Mouse (Mus musculus): ENCODE measurements around the gene Prss22.

DNA sequence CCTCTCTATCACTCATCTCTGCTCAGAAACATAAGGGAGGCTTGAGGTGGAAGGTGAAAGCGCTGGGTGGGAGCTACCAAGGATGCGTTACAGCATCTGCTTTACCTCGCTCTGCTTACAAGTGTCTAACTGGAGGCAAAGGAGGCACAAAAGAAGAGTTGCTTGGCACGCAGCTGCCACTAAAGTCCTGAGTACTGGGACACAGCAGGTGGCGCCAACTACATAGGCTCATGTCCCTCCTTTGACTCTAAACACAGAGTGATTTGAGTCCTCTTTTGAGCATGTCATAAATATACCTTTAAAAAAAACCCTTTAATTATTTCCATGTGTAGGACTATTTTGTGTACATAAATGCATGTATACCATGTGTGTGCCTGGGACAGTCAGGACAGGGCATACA is 11.7 kb upstream of the Prss22 start:
- TF ChIP-seq POLR2A (IDR thresholded peaks at IDR 0.05; ENCODE audit: insufficient read length, low read depth) (no peak), MAX (IDR thresholded peaks at IDR 0.05; ENCODE audit: low read depth) (no peak), POLR2AphosphoS2 (IDR thresholded peaks at IDR 0.05; ENCODE audit: insufficient read length, low read depth) (no peak), REST (IDR thresholded peaks at IDR 0.05; ENCODE audit: insufficient read depth, insufficient read length) (no peak), USF1 (IDR thresholded peaks at IDR 0.05; ENCODE audit: low read depth) (no peak), MYOD1 (IDR thresholded peaks at IDR 0.05; ENCODE audit: control insufficient read depth in 1 of 3, insufficient read length in 2 of 3, low read depth in 2 of 3) (no peak), TCF12 (IDR thresholded peaks at IDR 0.05; ENCODE audit: insufficient read depth, poor library complexity, severe bottlenecking) (no peak), SRF (IDR thresholded peaks at IDR 0.05; ENCODE audit: control insufficient read depth, insufficient read length, low read depth) (no peak), E2F4 (IDR thresholded peaks at IDR 0.05; ENCODE audit: insufficient read depth) (no peak), TCF3 (IDR thresholded peaks at IDR 0.05; ENCODE audit: insufficient read length, low read depth) (no peak), MYOG (IDR thresholded peaks at IDR 0.05; ENCODE audit: control insufficient read depth in 1 of 3, insufficient read depth in 1 of 3, insufficient read length in 2 of 3, low read depth in 2 of 3) (no peak)

Measured in myocyte (in vitro differentiated cells).